Mouse (Mus musculus): ENCODE measurements around the gene Eps15. TPM values are rescaled to one million over a fixed set of nuclear protein-coding genes. Genes with fewer than 3 reads are reported as not detected.
"Not testable (repeated sequence)": the region's sequence is repeated elsewhere in the genome, so short reads cannot be mapped to it uniquely, and the experiment has no call there.

Eps15 gene
- polyA plus RNA-seq, 1 experiment from 2014 or later: 48.3 TPM

GRCm38 (mm10) chr4:109382457-109382856, 102.4 kb downstream of the Eps15 start:
- peaks cover 6% of the 10 kb centered on the region for H3K4me1 ChIP-seq
- no peak overlapping the region for H3K27ac ChIP-seq
- no peak overlapping the region for H3K9ac ChIP-seq
- H3K4me3 ChIP-seq (replicated peaks): no peak overlapping the region
- H3K9me3 ChIP-seq: no peaks in the 10 kb centered on the region
- H3K36me3 ChIP-seq (replicated peaks): peaks cover 16% of the 10 kb centered on the region
- 53% methylated on average over 2 of the region's 2 CpGs for whole genome bisulfite sequencing
- H3K4me2 ChIP-seq: no peak overlapping the region
- H3K27me3 ChIP-seq: no peaks in the 10 kb centered on the region
- no peak for ATAC-seq (ENCODE audit: low FRiP score)

- peak; percentile 70; the same call in 1 of the 2 replicates for ATAC-seq (ENCODE audit: low FRiP score)
- Histone ChIP-seq H3K9ac (no peak overlapping the region), H3K4me1 (peaks cover 6% of the 10 kb centered on the region), H3K27ac (no peak overlapping the region), H3K4me3 (replicated peaks) (no peak overlapping the region), H3K36me3 (replicated peaks) (peaks cover 2% of the 10 kb centered on the region; the same call in 1 of the 2 replicates), H3K9me3 (no peaks in the 10 kb centered on the region), H3K4me2 (no peak overlapping the region), H3K27me3 (no peaks in the 10 kb centered on the region)
- 32% methylated on average over 4 of the region's 4 CpGs for WGBS
These were observed 105.5 kb downstream of the Eps15 start for GRCm38 (mm10) chr4:109385599-109385998.

- no peak for ATAC-seq (ENCODE audit: low FRiP score)
- Histone ChIP-seq H3K4me3 (replicated peaks) (no peak overlapping the region), H3K9ac (no peak overlapping the region), H3K4me1 (peaks cover 6% of the 10 kb centered on the region), H3K27ac (no peak overlapping the region), H3K9me3 (no peaks in the 10 kb centered on the region), H3K4me2 (no peak overlapping the region), H3K36me3 (replicated peaks) (no peaks in the 10 kb centered on the region; the same call in 1 of the 2 replicates), H3K27me3 (peaks cover 11% of the 10 kb centered on the region; the same call in 1 of the 2 replicates)
- WGBS: 88% methylated on average over 6 of the region's 6 CpGs
These were observed 113.2 kb downstream of the Eps15 start for GRCm38 (mm10) chr4:109393229-109393779.

- H3K9ac ChIP-seq: no peak overlapping the region
- H3K36me3 ChIP-seq (replicated peaks): no peaks in the 10 kb centered on the region
- WGBS: 13% methylated on average over 12 of the region's 13 CpGs
- no peak overlapping the region for H3K27ac ChIP-seq
- peaks cover 11% of the 10 kb centered on the region; the same call in 1 of the 2 replicates for H3K27me3 ChIP-seq
- peaks cover 6% of the 10 kb centered on the region for H3K4me1 ChIP-seq
- H3K4me2 ChIP-seq: peak overlapping the region; percentile 35
- ATAC-seq (ENCODE audit: low FRiP score): no peak
- H3K9me3 ChIP-seq: no peaks in the 10 kb centered on the region
- H3K4me3 ChIP-seq (replicated peaks): no peak overlapping the region
These were observed 113.8 kb downstream of the Eps15 start for GRCm38 (mm10) chr4:109393902-109394301.

- Histone ChIP-seq H3K9ac (no peak overlapping the region), H3K36me3 (replicated peaks) (no peaks in the 10 kb centered on the region), H3K4me3 (replicated peaks) (no peak overlapping the region), H3K27ac (no peak overlapping the region), H3K9me3 (no peaks in the 10 kb centered on the region), H3K4me2 (peak overlapping the region; percentile 35), H3K4me1 (peaks cover 6% of the 10 kb centered on the region), H3K27me3 (peaks cover 11% of the 10 kb centered on the region; the same call in 1 of the 2 replicates)
- ATAC-seq (ENCODE audit: low FRiP score): no peak
- 30% methylated on average over 13 of the region's 13 CpGs for WGBS
These were observed 114.4 kb downstream of the Eps15 start for GRCm38 (mm10) chr4:109394314-109395074.

- Histone ChIP-seq H3K4me2 (no peak overlapping the region), H3K9me3 (no peaks in the 10 kb centered on the region), H3K4me1 (0 out of 2 replicates have a peak, but pooled peaks cover under 1% of the 10 kb centered on the region), H3K27ac (no peak overlapping the region), H3K4me3 (replicated peaks) (no peak overlapping the region), H3K9ac (no peak overlapping the region), H3K36me3 (replicated peaks) (no peaks in the 10 kb centered on the region), H3K27me3 (0 out of 2 replicates have a peak, but pooled peaks cover 1% of the 10 kb centered on the region)
- 84% methylated on average over 10 of the region's 10 CpGs for WGBS
- no peak for ATAC-seq (ENCODE audit: low FRiP score)
These were observed 120.4 kb downstream of the Eps15 start for GRCm38 (mm10) chr4:109400366-109400980.

- ATAC-seq (ENCODE audit: low FRiP score): no peak
- Histone ChIP-seq H3K27me3 (0 out of 2 replicates have a peak, but pooled peaks cover 5% of the 10 kb centered on the region), H3K9me3 (no peaks in the 10 kb centered on the region), H3K4me2 (no peak overlapping the region), H3K4me1 (peaks cover 8% of the 10 kb centered on the region), H3K9ac (no peak overlapping the region), H3K36me3 (replicated peaks) (no peaks in the 10 kb centered on the region), H3K27ac (no peak overlapping the region), H3K4me3 (replicated peaks) (no peak overlapping the region)
- WGBS: 77% methylated on average over 5 of the region's 5 CpGs
These were observed 121.2 kb downstream of the Eps15 start for GRCm38 (mm10) chr4:109401176-109401689.

- not testable (repeated sequence) for ATAC-seq (ENCODE audit: low FRiP score)
- whole genome bisulfite sequencing: 91% methylated on average over 3 of the region's 3 CpGs
These were observed 124.8 kb downstream of the Eps15 start for GRCm38 (mm10) chr4:109404908-109405307.

GRCm38 (mm10) chr4:109405415-109405814, 125.3 kb downstream of the Eps15 start:
- no peak overlapping the region for H3K9ac ChIP-seq
- H3K27ac ChIP-seq: peak overlapping the region; percentile 53
- H3K4me2 ChIP-seq: peak overlapping the region; percentile 100; the same call in 1 of the 2 replicates

More at GRCm38 (mm10) chr4:109404908-109405307, 124.8 kb downstream of the Eps15 start:
- Histone ChIP-seq H3K27ac (0 out of 2 replicates have a peak overlapping the region, but pooled peaks have one; percentile 11), H3K27me3 (peaks cover 21% of the 10 kb centered on the region), H3K4me1 (peaks cover 21% of the 10 kb centered on the region)
- H3K4me3 ChIP-seq (replicated peaks); H3K9me3 ChIP-seq; H3K4me2 ChIP-seq; H3K36me3 ChIP-seq (replicated peaks); H3K9ac ChIP-seq: not testable (repeated sequence)

GRCm38 (mm10) chr4:109406054-109406485, 126.0 kb downstream of the Eps15 start:
- peaks cover 21% of the 10 kb centered on the region for H3K27me3 ChIP-seq
- H3K9ac ChIP-seq: peak overlapping the region; percentile 78; the same call in 1 of the 2 replicates
- ATAC-seq (ENCODE audit: low FRiP score): peak; percentile 70
- WGBS: 9% methylated on average over 3 of the region's 3 CpGs
- H3K9me3 ChIP-seq: no peaks in the 10 kb centered on the region
- H3K4me3 ChIP-seq (replicated peaks): peak overlapping the region; percentile 67
- H3K36me3 ChIP-seq (replicated peaks): no peaks in the 10 kb centered on the region
- peak overlapping the region; percentile 53; the same call in 1 of the 2 replicates for H3K27ac ChIP-seq
- H3K4me2 ChIP-seq: peak overlapping the region; percentile 100
- peaks cover 21% of the 10 kb centered on the region for H3K4me1 ChIP-seq

More at GRCm38 (mm10) chr4:109405415-109405814, 125.3 kb downstream of the Eps15 start:
- WGBS: 46% methylated on average over 8 of the region's 8 CpGs
- peak; percentile 60; the same call in 1 of the 2 replicates for ATAC-seq (ENCODE audit: low FRiP score)
- Histone ChIP-seq H3K4me1 (peaks cover 21% of the 10 kb centered on the region), H3K27me3 (peaks cover 21% of the 10 kb centered on the region), H3K9me3 (no peaks in the 10 kb centered on the region), H3K36me3 (replicated peaks) (no peaks in the 10 kb centered on the region), H3K4me3 (replicated peaks) (no peak overlapping the region)

- Histone ChIP-seq H3K4me3 (replicated peaks) (peak within 1 kb of the TSS; percentile 67), H3K27me3 (peaks cover 21% of the 10 kb centered on the region), H3K9me3 (no peaks in the 10 kb centered on the region), H3K9ac (peak within 1 kb of the TSS; percentile 78), H3K36me3 (replicated peaks) (no peaks in the 10 kb centered on the region), H3K4me1 (peaks cover 21% of the 10 kb centered on the region), H3K27ac (peak within 1 kb of the TSS; percentile 53), H3K4me2 (peak within 1 kb of the TSS; percentile 100)
- WGBS: 1% methylated on average over 22 of the region's 56 CpGs
- peak; percentile 60 for ATAC-seq (ENCODE audit: low FRiP score)
These were observed 126.6 kb downstream of the Eps15 start, which contains the start of gene Ttc39a for GRCm38 (mm10) chr4:109406486-109407175. Gene Ttc39a, plus strand, starts transcription at chr4:109406623.

Measured in forebrain, embryonic 12.5 days (tissue).